Mouse (Mus musculus) MEL-GATA-1-ER (cell line): ENCODE data around the gene Vwf.

Experiments used
- DNase-seq: peaks from one replicate; pipeline ENCODE4 v3.0.0-alpha.2; 2012; ENCODE audit warnings: low read depth; ENCODE audit errors: extremely low read depth

The Vwf gene

DNA sequence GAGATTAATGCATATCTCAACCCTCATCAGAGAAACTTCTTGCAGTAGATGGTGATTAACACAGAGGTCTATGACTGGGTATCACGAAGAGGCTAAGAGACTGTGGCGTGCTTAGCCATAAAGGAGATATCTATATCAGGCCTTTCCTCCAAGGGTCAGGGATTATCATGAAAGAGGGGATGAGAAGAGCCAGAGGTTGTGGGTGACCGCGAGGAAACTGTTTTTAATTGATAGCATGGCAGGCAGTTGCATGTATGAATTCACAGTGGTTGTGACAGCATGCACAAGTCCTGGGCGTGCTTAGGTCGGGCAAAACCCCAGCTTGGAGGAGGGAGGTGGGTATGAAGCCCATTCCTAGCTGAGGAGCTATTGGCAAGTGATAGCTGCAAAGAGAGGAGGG lies 5.3 kb upstream of the Vwf start:
- no peak for DNase-seq

DNA sequence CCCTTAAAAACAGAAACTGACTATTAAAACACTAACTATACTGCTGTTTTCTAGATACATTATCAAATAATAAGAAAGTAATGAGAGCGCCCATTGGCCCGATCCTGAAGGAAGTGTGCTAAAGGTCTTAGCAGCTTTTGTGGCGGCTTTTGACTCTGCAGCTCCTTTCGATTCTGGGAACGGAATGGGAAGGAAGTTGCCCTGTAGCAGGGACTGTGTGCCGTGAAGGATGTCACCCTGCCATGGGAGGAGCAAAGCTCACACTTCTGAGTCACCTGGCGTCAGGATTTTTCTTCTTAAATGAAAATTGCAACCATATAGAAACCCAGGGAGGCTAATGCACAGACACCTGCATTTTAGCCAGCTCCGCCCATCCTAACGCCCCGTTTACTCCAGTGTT lies 1.8 kb downstream of the Vwf start:
- no peak for DNase-seq

DNA sequence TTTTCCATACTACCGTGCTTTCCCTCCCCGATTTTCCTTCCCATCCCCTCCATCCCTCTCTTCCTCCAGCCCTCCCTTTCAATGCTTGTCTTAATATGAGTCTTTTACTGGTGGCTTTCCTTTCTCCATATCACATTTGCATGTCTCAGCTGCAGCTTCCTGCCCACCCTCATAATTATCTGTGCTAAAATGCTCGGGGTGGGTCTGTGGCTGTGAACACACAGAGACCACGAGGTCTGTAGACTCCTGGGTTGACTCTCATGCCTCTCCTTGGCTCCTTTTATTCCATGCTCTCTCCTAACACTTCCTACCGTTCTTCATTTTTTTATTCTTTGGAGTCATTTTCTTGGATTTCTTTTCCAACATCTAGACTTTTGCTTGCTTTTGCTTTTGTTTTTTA lies 3.6 kb downstream of the Vwf start:
- DNase-seq = no peak

DNA sequence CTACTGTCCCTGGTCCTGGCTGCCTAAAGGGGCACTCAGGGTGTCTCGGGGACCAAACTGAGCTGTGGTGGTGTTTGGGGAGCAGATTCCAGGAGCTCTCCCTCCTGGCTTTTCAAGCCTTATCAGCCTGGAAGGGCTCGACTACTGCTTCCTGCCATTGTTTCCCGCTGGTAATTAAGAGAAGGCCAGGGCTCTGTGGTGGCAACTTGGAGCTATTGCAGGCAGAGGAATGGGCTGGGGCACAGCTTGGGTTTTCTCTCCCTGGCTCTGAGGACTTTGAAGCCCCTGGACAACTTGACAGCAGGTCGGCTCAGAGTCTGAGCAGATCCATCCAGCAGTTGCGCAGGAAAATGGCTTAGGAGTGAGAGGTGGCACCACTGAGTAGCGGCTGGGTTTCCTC lies 6.2 kb downstream of the Vwf start:
- no peak for DNase-seq

DNA sequence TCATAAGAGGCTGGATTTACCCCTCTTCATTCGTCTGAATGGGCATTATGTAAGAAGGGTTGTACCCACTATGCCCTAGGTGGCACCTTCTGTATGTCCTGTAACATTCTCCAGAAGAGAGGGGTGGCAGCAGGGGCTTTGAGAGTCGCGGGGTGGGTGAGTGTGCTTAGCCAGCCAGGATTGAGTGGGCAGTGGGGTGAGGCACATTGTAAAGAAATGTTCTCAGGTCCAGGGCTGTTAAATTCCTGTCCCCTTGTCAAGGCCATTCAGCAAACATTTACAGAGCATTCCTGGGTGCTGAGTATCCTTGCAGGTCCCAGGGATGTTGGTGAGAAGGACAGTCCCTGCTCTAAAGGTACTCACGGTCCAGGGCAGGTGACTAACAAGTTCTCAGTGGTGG lies 7.0 kb downstream of the Vwf start:
- no peak for DNase-seq

DNA sequence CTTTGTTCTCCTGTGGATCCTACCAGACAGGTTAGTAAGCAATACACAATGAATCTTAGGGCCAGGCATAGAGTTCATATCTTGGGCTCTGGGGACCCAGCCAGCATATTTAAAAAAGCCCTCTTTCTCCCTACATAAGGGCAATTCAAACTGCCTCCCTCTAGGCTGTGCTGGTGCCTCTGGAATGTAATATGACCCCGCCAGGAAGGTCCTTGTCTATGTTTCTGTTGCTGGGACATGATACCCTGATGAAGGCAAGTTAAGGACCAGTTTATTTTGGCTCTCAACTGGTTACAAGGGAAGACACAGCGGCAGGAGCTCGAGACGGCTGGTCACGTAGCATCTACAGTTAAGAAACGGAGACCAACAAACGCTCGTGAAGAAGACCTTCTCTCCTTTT lies 12.3 kb downstream of the Vwf start:
- DNase-seq = no peak

DNA sequence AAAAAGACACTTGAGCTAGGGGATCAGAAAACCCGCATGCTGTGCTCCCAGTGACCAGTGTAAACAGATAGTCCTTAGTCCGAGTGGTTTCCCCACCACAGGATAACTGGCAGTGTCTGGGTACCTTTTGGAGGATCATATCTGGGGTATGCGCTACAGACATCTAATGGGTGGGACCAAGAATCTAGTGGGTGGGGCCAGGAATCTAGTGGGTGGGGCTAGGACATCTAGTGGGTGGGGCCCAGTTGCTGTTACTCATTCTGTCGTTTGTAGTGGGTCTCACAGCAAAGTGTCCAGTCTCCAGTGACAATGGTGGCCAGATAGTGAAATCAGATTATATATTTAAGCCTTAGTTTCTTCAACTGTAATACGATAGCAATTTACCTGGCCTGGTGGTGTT lies 14.5 kb downstream of the Vwf start:
- no peak for DNase-seq

DNA sequence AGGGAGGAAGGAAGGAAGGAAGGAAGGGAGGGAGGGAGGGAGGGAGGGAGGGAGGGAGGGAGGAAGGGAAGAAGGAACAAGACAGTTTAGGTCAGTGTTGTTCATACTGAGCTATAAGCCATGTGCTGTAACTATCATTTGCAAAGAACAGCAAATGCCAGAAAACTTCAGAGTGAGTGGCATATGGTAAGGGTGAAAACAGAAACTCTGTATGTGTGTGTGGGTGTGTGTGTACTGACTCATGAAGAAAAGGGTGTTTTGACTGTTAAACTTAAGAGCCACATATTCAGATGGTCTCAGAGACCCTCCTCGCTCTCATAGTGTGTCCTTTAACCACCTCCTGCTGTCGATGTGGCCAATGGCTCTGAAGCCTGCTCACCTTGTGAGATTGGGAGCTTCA lies 14.9 kb downstream of the Vwf start:
- no peak for DNase-seq

DNA sequence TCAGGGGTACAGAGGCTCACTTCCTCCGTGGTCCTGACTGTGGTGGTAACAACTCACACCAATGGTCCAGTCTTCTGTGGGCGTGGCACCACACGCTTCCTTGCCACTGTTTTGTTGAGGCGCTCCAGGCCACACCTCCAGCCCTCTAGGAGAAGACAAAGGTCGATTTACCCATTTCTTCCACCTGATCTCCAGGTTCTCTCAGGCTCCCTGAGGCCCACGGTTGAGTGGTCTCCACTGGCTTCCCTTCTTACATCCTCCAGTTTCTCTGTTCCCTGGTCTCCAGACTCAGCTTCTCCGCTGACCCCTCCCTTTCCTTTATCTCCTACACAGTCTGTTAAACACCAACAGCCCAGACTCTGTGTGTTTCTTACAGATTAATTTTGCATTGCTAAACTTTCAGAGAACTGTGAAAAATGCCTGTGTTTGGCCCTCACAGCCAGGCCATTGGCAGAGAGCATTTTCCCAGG lies 18.3 kb downstream of the Vwf start:
- peak; percentile 82 for DNase-seq

DNA sequence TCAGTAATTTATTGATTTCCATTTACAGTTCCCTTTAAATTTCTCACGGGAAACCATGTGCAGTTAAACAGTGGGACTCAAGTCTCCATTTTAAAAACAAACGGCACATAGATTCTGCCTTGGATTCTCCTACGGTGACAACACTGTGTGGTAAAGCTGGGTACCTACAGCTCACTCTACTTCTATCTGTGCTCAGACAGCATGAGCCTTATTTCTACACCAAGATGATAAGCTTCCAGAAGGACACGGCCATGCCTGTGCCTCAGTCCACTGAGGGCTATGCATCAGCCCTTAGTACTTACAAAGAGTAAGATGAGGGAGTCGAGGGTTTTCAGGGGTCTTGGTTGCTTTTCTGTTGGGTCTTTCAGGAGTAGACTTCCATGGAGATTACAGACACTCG lies 18.8 kb downstream of the Vwf start:
- no peak for DNase-seq

DNA sequence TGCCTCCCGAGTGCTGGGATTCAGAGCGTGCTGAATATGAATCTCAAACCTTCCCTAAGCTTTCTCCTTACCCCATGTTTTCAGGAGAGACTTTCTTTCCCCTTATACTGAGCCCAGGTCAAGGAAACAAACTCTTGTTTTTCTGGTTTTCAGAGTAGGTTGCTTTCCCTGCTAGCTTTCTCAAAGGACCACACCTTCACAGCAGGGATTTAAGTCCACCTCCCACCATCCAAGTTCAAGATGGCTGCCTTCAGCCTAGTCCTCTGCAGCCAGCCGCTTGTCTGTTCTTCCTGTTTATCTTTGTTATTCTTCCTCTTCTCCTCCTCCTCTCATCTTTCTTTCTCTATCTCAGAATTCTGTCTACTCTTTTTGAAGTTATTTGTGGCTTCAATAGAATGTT lies 20.1 kb downstream of the Vwf start:
- DNase-seq = no peak

DNA sequence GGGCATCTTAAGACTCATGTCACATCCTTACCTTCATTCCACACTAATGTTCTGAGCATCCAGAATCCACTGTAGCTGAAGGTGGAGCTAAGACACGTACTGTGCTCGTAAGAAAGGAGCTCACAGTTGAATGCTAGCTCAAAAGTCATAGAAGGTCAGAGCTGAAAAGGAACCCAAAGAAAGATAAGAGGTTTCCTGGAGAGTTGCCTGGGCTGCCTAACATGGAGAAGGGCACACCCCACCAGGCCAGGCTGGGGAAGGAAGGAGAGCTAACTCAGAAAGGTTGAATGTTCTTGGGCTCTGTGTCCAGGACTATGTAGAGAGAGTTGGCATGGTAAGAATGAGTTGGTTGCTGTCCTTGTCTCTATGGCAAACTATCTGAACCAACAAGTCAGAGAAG lies 21.8 kb downstream of the Vwf start:
- peak; percentile 50 for DNase-seq

DNA sequence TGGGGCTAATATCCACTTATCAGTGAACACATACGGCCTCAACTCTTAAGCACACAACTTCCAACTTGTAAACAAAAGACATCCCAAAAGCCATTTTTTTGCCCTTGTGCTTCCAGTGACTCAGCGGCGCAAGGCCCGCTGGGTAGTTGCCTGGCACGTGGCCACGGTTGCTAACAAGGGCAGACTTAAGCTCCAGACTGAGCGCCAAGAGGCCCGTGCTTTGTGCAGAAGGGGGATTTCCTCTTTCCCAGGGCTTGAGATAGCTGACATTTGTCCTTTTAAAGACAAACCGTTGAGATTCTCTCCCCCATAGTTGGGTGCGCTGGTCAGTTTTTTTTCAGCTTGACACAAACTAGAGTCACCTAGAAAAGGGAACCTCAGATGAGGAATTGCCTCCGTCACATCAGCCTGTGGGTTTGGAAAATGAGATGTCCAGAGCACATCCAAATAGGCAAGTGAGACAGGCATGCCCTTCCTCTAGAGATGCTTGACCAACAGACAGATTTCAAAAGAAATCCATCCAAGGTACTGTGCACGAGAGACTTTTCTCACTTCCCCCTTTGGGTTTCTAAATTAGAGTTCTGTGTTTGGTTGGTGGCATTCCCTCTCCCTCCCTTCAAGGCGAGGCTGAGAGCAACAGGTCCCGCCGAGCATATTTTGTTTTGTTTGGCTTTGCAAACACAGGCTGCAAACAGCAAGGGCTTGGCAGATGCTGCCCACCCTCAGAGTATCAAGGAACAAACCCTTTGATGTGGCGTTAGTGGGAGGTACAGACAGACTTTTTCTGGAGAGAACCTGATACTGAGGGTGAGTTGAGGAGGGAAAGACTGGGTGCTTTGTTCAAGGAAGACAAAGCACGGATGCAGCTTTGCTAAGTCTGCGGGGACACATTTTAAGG lies 26.0 kb downstream of the Vwf start:
- DNase-seq = peak; percentile 69

DNA sequence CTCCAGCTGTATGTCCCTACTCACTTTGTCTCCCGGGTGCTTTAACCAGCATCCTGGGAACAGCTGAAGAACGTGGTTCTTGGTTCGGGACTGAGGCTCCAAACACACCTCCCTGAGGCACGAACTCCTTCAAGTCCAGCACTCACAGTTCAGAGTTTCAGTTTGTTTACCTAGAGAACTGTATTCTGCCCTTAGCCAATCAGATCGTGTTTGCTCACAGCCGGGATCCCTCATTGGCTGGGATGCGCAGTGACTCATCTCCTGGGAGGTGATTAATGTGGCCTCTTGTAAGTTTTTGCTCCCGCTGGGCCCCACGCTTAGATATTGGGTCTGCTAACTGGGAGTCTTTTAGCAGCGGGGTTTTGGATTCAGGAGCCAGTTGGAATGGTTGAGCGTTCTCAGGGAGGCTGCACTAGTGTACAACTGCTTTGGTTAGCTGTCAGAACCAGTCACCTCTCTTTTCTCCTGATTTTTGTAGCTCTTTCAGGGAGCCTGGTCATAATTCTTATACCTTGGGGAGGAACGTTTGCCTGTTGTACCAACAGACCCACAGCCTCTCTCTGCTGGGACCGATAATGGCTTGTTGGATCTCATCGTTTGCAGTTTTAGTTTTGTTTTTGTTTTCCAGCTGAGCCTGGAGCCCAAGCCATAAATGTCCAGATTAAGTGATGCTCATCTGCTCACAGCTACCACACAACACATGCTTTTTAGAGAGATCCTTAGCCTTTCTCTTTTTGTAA lies 26.8 kb downstream of the Vwf start:
- peak; percentile 94 for DNase-seq

DNA sequence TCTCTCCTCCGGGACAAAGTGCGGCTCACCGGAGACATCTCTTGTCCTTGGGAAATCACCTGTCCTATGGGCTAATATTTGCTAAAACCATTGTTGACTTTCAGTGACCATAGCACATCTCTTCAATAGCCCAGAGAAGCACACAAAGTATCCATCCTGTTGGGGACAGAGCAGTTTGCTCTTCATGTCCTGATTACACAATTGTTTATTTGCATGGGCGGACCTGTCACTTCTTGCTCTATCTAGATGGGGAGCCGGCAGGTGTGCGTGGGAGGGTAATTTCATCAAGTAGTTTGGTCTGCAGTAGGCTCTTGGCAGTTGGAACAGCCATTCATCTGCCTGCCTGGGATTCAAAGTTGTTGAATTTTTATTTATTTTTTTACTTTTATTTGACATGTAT lies 28.5 kb downstream of the Vwf start:
- no peak for DNase-seq

DNA sequence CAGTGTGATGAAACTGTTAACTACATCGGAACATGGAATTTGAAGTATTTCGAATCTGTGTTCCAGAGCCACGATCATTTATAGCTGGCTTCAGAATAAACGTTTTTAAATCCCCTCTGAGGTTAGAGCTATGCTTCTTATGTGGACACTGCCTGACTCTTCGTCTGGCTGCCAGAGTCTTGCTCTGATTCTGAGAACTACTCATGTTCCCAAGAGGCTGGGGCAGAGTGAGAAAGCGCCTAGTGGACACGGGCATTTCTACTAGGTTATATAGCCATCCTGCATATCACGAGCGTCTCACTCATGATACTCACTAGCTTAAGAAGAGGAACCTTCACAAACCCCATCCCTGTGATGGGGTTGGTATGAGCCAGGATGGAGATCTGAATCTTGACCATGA lies 30.7 kb downstream of the Vwf start:
- no peak for DNase-seq

DNA sequence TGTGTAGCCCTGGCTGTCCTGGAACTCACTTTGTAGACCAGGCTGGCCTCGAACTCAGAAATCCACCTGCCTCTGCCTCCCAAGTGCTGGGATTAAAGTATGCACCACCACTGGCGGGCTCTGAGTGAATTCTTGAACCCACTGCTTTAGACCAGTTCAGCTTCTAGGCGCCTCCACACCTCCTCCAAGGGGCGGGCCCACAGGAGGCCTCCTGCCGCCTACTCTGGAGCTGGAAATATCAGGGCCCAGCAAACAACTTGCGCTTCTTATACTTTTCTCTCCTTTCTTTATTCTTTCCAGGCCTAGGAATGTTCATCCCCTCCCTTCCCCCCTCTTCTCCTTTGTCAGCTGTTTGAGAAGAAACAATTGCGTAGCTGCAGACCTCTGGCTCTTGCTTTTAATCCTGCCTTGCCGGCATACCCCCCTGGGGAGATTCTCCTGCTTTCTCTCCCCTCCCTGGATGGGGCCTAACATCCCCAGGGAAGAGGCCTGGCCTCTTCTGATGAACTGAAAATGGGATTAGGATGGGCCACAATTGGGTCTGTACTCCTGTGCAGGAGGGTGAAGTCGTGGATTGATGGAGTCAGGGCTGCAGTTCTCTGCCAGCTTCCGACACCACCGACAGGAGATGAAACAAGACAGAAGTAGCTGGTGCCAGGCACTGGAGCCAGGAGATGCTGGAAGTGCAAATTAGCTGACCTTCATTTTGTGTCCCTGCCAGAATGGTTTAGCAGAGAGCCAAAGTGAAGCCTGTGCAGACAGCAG lies 31.5 kb downstream of the Vwf start:
- no peak for DNase-seq

DNA sequence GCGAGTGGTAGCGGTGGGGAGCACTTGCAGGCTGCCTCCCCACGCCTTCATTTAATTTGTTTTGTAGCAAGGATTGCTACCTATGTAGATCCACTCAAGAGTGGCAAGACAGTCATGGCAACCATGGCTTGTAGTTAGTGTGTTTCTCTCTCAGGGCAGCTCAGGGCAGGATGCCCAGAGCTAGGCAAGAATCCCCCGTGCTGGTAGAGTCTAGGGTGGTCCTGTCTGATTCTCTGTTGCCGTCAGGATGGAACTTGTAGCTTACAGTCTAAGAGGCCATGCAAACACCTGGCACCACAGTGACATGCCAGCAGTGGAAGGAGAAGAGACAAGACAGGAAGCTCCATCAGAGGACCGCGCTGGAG lies 32.1 kb downstream of the Vwf start:
- no peak for DNase-seq

DNA sequence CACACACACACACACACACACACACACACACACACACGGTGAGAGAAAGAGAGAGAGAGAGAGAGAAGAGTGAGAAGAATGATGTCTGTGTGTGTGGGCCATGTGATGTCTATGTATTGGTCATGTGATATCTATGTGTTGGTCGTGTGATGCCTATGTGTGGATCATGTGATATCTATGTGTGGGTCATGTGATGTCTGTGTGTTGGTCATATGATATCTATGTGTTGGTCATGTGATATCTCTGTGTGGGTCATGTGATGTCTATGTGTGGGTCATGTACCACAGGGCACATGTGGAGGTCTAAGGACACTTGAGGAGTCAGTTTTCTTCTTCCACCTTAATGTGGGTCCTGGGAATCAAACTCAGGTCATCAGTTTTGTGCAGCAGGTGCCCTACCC lies 33.3 kb downstream of the Vwf start:
- DNase-seq = no peak

DNA sequence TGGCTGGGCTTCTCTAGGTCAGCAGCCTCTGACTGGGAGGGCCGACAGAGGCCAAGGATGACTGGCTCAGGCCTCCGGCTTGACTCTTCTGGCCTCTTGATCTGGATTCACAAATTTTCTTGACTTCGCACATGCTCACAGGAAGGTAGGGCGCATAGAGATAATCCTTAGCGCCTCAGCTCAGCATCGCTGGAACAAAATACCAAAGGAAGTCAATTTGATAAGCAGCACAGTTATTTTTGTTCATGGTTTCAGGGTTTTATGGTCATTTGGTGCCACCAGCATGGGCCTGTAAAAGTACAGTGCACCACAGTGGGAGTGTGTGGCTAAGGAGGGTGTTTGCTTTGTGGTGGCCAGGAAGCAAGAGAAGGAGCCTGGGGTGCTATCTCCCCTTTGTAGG lies 37.1 kb downstream of the Vwf start:
- no peak for DNase-seq

DNA sequence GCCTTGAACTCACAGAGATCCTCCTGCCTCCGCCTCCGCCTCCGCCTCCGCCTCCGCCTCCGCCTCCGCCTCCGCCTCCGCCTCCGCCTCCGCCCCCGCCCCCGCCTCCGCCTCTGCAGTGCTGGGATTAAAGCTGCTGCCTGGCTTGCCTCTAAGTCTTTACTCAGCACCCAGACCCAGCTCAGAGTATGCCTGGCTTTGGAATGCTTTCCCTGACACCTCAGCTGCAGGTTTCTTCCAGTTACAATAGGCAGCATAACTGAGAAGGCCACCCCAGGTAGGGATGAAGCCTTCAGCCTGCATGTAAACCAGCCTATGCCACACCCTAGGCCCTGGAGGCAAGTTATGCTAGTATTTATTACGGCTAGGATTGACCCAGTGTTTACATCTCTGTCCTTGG lies 37.7 kb downstream of the Vwf start:
- no peak for DNase-seq

DNA sequence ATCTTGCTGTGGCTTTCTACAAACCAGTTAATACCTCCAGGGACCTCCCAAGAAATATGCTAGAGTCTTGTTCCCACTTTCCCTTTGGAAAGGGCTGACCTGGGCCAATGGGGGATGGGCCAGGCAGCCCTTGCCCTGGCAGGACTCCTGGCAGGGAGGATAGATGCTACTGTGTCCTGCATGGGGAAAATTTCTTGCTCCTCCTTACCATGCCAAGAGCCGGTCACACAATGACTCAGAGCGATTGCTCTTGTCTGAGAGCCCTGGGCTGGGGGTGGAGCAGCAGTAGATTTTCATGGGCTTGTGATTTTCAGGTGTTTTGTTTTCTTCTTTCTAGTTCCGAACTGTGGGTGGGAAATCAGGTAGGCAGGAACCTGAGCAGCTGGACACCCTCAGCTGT lies 39.0 kb downstream of the Vwf start:
- DNase-seq = no peak
